Mouse (Mus musculus): ENCODE results near the gene Prm3. TPM values are rescaled to one million over a fixed set of nuclear protein-coding genes. Genes with fewer than 3 reads are reported as not detected.
A peak's percentile ranks its signal among the peaks of the same experiment; 100 is the strongest.

Gene Prm3
- total and polyA plus RNA-seq, 3 experiments: 0.41 TPM; not detected in 2

GRCm38 (mm10) chr16:10784793-10785370 is 5.8 kb downstream of the Prm3 start:
- Histone ChIP-seq H3K27me3 (ENCODE audit: control insufficient read depth, insufficient read depth, low read length) (no peaks in the 10 kb centered on the region), H3K27ac (peak overlapping the region; percentile 94), H3K4me3 (peak overlapping the region; percentile 80), H3K36me3 (ENCODE audit: control insufficient read depth, insufficient read depth, low read length) (no peaks in the 10 kb centered on the region), H3K9ac (ENCODE audit: low read depth, low read length) (peak overlapping the region; percentile 85), H3K4me1 (ENCODE audit: control insufficient read depth, insufficient read depth, low read length) (peaks cover 13% of the 10 kb centered on the region), H3K79me2 (replicated peaks; ENCODE audit: control insufficient read depth, insufficient read depth, low read length) (no peaks in the 10 kb centered on the region)
- peak; percentile 90 for TF ChIP-seq CTCF (IDR thresholded peaks at IDR 0.05)
- no peak for TF ChIP-seq POLR2A (IDR thresholded peaks at IDR 0.05; ENCODE audit: insufficient read depth, low read depth, low read length)
- TF ChIP-seq EP300 (IDR thresholded peaks at IDR 0.05; ENCODE audit: insufficient read depth, low read depth, low read length): no peak
- intact Hi-C loops (cut with DNase I): loop anchor here (1.0 to 2.0 kb wide), 4 partner anchors 43 to 220 kb away; no protein-coding TSS in a partner anchor
- under 1% methylated on average over 45 of the region's 55 CpGs for WGBS
- DNase-seq: peak; percentile 93 to 95

- Histone ChIP-seq H3K4me3 (peak overlapping the region; percentile 80), H3K9ac (ENCODE audit: low read depth, low read length) (peak overlapping the region; percentile 64), H3K79me2 (replicated peaks; ENCODE audit: control insufficient read depth, insufficient read depth, low read length) (no peaks in the 10 kb centered on the region), H3K4me1 (ENCODE audit: control insufficient read depth, insufficient read depth, low read length) (peaks cover 13% of the 10 kb centered on the region), H3K36me3 (ENCODE audit: control insufficient read depth, insufficient read depth, low read length) (no peaks in the 10 kb centered on the region), H3K27ac (peak overlapping the region; percentile 94; the same call in 1 of the 2 replicates), H3K27me3 (ENCODE audit: control insufficient read depth, insufficient read depth, low read length) (no peaks in the 10 kb centered on the region)
- WGBS: 4% methylated on average over 81 of the region's 81 CpGs
- intact Hi-C loops (cut with DNase I): loop anchor here (2.0 kb wide), 3 partner anchors 85 to 219 kb away; no protein-coding TSS in a partner anchor
- TF ChIP-seq CTCF (IDR thresholded peaks at IDR 0.05) (peak; percentile 35), POLR2A (IDR thresholded peaks at IDR 0.05; ENCODE audit: insufficient read depth, low read depth, low read length) (no peak)
- DNase-seq: peak; percentile 50 to 62
Measured at GRCm38 (mm10) chr16:10783883-10784792, 6.6 kb downstream of the Prm3 start.

- H3K27ac ChIP-seq: no peak overlapping the region
- H3K79me2 ChIP-seq (replicated peaks; ENCODE audit: control insufficient read depth, insufficient read depth, low read length): no peaks in the 10 kb centered on the region
- peaks cover 13% of the 10 kb centered on the region for H3K4me1 ChIP-seq (ENCODE audit: control insufficient read depth, insufficient read depth, low read length)
- no peak overlapping the region for H3K9ac ChIP-seq (ENCODE audit: low read depth, low read length)
- TF ChIP-seq EP300 (IDR thresholded peaks at IDR 0.05; ENCODE audit: insufficient read depth, low read depth, low read length) (no peak), CTCF (IDR thresholded peaks at IDR 0.05) (no peak), POLR2A (IDR thresholded peaks at IDR 0.05; ENCODE audit: insufficient read depth, low read depth, low read length) (no peak)
- H3K4me3 ChIP-seq: no peak overlapping the region
- intact Hi-C loops (cut with DNase I): no loop called here
- DNase-seq: no peak
- no peaks in the 10 kb centered on the region for H3K27me3 ChIP-seq (ENCODE audit: control insufficient read depth, insufficient read depth, low read length)
- WGBS: 73% methylated on average over 8 of the region's 8 CpGs
- H3K36me3 ChIP-seq (ENCODE audit: control insufficient read depth, insufficient read depth, low read length): no peaks in the 10 kb centered on the region
Measured at GRCm38 (mm10) chr16:10783451-10783850, 7.3 kb downstream of the Prm3 start.

GRCm38 (mm10) chr16:10783152-10783434 is 7.6 kb downstream of the Prm3 start:
- DNase-seq: peak in 1 of 2 experiments; percentile 27
- Histone ChIP-seq H3K9ac (ENCODE audit: low read depth, low read length) (no peak overlapping the region), H3K4me1 (ENCODE audit: control insufficient read depth, insufficient read depth, low read length) (peaks cover 13% of the 10 kb centered on the region), H3K79me2 (replicated peaks; ENCODE audit: control insufficient read depth, insufficient read depth, low read length) (no peaks in the 10 kb centered on the region), H3K27me3 (ENCODE audit: control insufficient read depth, insufficient read depth, low read length) (no peaks in the 10 kb centered on the region), H3K4me3 (no peak overlapping the region), H3K27ac (no peak overlapping the region), H3K36me3 (ENCODE audit: control insufficient read depth, insufficient read depth, low read length) (no peaks in the 10 kb centered on the region)
- intact Hi-C loops (cut with DNase I): no loop called here
- TF ChIP-seq CTCF (IDR thresholded peaks at IDR 0.05) (no peak), POLR2A (IDR thresholded peaks at IDR 0.05; ENCODE audit: insufficient read depth, low read depth, low read length) (no peak), EP300 (IDR thresholded peaks at IDR 0.05; ENCODE audit: insufficient read depth, low read depth, low read length) (no peak)
- 17% methylated on average over 1 of the region's 1 CpGs for WGBS

GRCm38 (mm10) chr16:10782377-10783151 is 8.2 kb downstream of the Prm3 start:
- WGBS: 66% methylated on average over 6 of the region's 6 CpGs
- Histone ChIP-seq H3K4me3 (no peak overlapping the region), H3K79me2 (replicated peaks; ENCODE audit: control insufficient read depth, insufficient read depth, low read length) (no peaks in the 10 kb centered on the region), H3K36me3 (ENCODE audit: control insufficient read depth, insufficient read depth, low read length) (no peaks in the 10 kb centered on the region), H3K27me3 (ENCODE audit: control insufficient read depth, insufficient read depth, low read length) (no peaks in the 10 kb centered on the region), H3K4me1 (ENCODE audit: control insufficient read depth, insufficient read depth, low read length) (peaks cover 13% of the 10 kb centered on the region), H3K9ac (ENCODE audit: low read depth, low read length) (no peak overlapping the region), H3K27ac (no peak overlapping the region)
- DNase-seq: no peak
- intact Hi-C loops (cut with DNase I): no loop called here
- TF ChIP-seq CTCF (IDR thresholded peaks at IDR 0.05): no peak
- TF ChIP-seq EP300 (IDR thresholded peaks at IDR 0.05; ENCODE audit: insufficient read depth, low read depth, low read length): no peak
- TF ChIP-seq POLR2A (IDR thresholded peaks at IDR 0.05; ENCODE audit: insufficient read depth, low read depth, low read length): no peak
